Mouse (Mus musculus) layer of hippocampus, adult 11-12 months (tissue): ENCODE results near the gene Neil1.

ENCODE experiments used
- DNase-seq: peaks from one replicate; pipeline ENCODE4 v3.0.0; 2022; ENCODE audit warnings: low spot score

Gene Neil1

DNA sequence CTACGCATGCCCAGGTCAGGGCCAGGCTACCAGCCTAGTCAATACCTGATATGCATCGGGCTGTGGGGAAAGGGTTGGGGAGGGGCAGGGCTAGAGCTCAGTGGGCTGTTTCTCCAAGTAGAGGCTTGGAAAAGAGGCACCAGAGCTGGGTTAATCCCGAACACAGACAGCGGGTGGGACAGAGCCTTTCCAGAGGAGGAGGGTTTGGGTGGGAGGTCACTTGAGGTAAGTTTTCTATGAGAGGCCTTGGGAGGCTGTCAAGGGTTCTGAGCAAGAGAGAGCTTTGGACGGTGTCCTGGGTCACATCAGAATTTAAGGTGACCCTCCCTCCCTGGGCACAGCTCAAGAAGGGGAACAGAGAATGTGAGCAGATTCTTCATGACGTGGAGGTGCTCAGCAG lies 9.6 kb downstream of the Neil1 start:
- DNase-seq = no peak

DNA sequence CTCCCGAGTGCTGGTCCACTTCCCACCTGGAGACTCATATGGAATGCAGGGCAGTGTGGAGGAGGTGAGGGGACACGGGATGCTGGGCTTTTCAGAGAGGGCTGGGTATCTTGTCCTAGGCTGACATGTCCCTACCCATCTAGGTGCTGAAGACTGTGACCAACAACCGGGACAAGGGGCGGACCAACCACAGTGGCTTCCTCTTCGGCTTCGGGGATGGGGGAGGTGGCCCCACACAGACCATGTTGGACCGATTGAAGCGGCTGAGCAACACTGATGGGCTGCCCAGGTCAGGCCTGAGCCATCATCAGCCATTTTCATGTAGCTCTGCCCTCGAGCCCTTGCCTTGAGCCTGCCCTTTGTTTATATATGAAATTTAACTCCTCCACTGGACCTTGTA lies 10.3 kb downstream of the Neil1 start:
- DNase-seq = no peak

DNA sequence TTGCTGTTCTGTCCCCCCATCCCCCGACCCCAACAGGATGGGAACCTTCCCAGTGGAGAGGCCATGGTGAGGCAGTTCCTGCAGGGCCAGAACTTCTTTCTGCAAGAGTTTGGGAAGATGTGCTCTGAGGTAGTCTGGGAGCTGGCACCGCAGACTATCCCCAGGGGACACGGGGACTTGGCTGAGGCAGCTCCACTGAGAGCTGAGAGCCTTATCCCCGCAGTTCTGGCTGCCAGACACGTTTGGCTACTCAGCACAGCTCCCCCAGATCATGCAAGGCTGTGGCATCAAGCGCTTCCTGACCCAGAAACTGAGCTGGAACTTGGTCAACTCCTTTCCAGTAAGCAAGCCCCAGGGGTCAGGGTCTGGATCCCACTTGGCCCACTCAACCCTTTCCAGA lies 10.9 kb downstream of the Neil1 start:
- DNase-seq = no peak

DNA sequence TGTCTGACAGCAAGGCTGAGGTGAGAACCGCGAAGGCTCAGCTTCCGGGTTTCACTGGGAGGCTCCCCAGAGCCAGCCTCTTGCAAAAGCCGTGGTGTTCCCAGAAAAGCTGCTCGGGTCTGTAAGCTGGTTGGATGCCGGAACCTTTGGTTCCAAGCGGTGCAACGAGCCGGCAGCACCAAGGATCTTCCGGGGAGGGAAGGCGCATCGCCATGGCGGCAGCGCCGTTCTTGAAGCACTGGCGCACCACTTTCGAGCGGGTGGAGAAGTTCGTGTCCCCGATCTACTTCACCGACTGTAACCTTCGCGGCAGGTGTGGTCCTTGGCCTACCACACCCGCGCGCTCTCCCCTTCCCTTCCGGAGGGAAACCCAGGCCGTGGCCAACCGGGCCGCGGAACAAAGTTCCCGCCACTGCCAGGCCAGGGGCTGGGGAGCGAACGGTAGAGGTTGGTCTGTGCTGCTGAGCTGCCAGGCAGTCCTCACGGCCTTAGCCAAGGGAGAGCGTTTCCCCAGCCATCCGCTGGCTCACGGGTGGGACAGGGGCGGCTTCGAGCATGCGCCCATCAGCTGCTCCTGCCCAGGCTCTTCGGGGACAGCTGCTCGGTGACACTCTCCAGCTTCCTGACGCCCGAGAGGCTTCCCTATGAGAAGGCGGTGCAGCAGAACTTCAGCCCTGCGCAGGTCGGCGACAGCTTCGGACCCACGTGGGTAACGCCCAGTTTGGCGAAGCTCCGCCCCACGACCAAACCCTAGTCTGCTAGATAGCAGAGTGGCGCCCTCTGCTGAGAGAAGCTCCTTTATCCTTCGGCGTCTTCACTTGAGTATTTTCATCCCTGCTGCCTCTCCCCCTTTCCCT lies 17.3 kb downstream of the Neil1 start, which contains the start of gene Man2c1:
Man2c1 (plus strand) TSS at position 114 of the 857 bp plus-strand sequence.
- peak; percentile 96 for DNase-seq

DNA sequence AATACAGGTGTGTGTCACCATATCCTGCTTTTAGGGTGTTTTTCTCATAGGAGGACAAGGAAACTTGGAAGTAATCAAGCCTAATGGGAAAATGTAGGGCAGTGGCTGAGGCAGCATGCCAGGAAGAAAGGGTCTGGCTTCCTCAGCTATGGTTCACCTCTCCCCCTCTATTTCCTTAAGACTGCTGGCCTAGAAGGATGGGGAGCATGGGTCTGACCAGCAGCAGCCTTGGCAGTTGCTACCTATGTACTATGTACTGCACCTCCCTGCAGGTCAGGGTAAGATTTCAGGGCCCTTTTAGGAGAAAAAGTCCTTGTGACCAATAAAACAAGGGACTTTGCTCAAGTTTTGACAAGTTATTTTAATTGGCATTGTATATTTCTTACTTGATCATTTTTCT lies 18.5 kb downstream of the Neil1 start:
- DNase-seq = no peak

DNA sequence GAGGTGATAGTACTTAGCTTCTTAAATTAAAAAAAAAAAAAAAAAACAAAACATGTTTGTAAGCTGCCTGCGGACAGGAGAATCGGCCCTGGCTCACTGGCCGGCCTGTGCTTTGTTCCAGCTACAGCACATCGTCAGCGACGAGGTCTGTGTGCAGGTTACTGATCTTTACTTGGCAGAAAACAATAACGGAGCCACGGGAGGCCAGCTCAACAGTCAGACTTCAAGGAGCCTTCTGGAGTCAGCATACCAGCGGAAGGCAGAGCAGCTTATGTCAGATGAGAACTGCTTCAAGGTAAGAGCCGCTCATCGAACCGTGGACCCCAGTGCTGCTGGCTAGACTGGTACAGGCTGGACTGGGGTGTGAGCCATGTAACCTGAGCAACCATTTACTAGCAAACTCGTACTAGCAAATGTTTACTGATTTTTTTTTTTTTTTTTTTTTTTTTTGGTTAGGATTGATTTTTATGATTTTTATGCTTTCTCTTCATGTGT lies 30.8 kb downstream of the Neil1 start:
- DNase-seq = no peak
